Mouse (Mus musculus): ENCODE data around the gene Atp5d. TPM values are rescaled to one million over a fixed set of nuclear protein-coding genes. Genes with fewer than 3 reads are reported as not detected.

Atp5d gene
- total RNA-seq, 2 experiments from 2014 or later: 966 to 1,003 TPM

DNA sequence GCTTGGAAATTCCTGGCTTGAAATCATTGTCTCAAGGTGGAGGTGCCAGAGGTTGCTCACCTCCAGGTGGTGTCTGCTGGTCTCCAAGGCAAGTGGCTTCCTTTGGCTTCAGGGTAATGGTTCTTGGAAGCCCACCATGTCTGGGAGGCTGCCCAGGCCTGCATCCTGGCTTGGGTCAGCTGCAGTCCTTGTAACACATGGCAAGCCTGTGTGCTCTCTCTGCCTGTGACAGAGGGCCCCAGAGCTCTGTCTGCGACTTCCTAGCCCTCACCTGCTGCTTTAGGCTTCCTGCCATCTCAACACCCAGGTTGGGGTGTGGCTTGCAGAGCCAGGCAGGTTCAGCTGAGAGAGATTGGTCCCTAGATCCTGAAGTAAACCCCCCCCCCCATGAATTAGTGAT, 20.7 kb upstream of the Atp5d start:
- no peak for DNase-seq

- DNase-seq: no peak
Observed at GRCm38 (mm10) chr10:80118552-80118951, 19.9 kb upstream of the Atp5d start.

DNA sequence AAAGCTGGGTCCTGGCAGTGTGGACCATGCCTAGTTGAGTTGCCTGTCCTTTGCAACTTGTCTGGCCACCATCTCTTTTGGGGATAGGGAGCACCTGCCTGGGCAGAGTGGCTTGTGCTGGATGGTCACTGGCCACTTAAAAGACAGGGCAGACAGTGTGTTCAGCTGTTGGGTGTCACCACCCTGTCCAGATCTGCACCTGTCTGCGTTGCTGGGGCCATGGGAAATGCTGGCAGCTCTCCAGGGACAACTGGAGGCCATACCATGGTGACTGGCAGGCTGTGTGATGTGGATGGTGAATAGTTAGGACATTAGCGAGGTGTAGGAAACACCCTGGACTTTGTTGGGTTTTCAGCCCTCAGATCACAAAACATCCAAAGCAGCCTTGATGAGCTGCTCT, 18.3 kb upstream of the Atp5d start:
- DNase-seq: no peak

- DNase-seq: no peak
Observed at GRCm38 (mm10) chr10:80121639-80122038, 16.8 kb upstream of the Atp5d start.

DNA sequence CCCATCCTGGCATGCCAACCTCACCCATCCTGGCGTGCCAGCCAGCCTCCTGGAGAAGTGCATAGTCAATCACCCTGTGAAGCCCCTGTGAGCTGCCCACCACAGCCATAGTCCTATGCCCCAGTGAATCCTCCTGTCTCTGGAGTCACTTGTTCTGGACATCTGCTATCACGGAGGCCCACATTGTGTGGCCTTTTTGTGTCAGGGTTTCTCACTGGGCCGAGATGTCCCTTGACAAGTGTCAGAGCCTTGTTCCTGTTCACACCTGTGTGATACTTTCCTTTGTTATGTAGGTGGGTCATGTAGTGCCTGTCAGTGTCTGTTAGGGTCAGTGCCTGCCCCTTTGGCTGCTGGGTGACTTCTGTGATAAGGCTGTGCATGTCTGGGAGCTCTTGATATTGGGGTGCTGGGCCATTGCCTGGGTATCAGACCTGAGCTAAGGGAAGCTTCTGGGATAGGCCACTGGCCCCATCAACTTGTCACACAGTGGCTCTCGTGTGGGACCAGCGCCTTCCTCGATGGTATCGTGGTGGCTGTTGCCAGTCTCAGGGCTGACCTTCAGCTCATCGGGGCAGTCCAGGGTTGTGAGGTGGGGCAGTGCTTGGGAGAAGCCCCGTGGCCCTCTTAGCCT, 14.4 kb upstream of the Atp5d start:
- DNase-seq: no peak

GRCm38 (mm10) chr10:80127920-80128319, 10.5 kb upstream of the Atp5d start:
- no peak for DNase-seq

- no peak for DNase-seq
Observed at GRCm38 (mm10) chr10:80129846-80130245, 8.6 kb upstream of the Atp5d start.

GRCm38 (mm10) chr10:80130403-80131031, 7.9 kb upstream of the Atp5d start:
- DNase-seq: no peak

GRCm38 (mm10) chr10:80131316-80131951, 7.0 kb upstream of the Atp5d start:
- no peak for DNase-seq

DNA sequence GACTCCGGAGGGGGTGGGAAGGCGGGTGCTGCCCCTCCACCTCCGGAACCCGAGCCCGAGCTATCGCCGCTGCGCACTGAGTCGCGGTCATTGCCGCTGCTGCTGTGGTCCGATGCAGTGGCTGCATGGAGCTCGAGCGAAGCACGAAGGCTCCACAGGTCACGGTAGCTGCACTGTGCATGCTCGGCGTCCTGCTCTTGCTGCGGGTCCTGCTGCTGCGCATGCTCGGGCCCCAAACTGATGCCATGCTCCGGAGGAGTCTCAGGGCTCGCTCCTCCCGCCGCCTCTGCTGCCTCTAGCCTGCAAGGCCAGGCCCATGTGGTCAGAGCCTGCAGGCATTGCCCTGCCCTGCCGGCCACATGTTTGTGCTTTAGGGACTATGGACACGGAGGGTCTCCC, 6.5 kb upstream of the Atp5d start:
- no peak for DNase-seq

DNA sequence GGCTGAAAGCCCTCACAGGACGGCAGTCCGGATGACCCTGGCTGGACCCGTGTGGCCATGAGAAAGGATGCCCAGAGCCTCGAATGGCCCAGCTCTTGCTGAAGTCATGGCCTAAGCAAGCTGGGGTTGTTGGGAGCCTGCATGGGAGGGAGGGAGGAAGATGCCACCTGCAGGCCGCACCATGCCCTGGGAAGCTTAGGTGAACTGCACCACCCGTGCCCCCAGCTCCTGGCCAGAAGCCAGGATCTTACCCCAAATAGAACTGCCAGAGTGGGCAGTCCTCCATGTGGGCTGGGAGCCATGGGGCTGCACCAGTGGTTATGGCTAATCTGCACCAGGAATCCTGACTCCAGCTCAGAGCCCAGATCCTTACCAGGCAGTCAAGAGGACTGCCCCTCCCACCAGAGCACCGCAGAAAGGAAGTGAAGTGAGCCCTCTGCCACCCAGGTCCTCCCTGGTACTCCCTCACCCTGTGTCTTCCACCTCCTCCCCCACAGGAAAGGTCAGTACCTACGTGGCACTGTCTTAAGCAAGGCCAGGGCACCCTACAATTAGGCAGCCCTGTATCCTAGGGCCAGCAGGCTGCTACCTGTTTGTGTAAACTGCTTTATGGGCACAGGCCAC, 5.1 kb upstream of the Atp5d start:
- DNase-seq: peak; percentile 83

GRCm38 (mm10) chr10:80134421-80134820, 4.0 kb upstream of the Atp5d start:
- DNase-seq: no peak

DNA sequence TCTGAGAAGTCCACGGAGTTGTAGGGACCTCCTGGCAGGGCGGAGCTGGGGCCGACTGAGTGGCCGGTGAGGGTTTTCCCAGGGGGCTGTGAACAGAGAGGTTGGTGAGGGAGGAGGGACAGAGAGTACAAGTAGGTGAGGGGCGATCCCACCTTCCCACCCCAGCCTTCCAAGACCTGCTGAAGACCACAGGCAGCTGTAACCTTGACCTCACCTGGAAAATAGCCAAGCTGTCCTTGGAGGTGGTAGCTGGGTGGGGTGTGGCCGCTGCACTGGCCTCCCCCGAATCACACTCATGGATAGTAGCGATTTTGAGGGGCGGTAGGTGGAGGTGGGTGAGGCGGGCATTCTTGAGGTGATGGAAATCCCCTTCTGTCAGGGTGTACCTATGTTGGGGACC, 3.3 kb upstream of the Atp5d start:
- no peak for DNase-seq

- DNase-seq: no peak
Observed at GRCm38 (mm10) chr10:80135641-80136040, 2.8 kb upstream of the Atp5d start.

GRCm38 (mm10) chr10:80136179-80136951, 2.1 kb upstream of the Atp5d start:
- DNase-seq: no peak

- DNase-seq: no peak
Observed at GRCm38 (mm10) chr10:80136952-80137625, 1.3 kb upstream of the Atp5d start.

DNA sequence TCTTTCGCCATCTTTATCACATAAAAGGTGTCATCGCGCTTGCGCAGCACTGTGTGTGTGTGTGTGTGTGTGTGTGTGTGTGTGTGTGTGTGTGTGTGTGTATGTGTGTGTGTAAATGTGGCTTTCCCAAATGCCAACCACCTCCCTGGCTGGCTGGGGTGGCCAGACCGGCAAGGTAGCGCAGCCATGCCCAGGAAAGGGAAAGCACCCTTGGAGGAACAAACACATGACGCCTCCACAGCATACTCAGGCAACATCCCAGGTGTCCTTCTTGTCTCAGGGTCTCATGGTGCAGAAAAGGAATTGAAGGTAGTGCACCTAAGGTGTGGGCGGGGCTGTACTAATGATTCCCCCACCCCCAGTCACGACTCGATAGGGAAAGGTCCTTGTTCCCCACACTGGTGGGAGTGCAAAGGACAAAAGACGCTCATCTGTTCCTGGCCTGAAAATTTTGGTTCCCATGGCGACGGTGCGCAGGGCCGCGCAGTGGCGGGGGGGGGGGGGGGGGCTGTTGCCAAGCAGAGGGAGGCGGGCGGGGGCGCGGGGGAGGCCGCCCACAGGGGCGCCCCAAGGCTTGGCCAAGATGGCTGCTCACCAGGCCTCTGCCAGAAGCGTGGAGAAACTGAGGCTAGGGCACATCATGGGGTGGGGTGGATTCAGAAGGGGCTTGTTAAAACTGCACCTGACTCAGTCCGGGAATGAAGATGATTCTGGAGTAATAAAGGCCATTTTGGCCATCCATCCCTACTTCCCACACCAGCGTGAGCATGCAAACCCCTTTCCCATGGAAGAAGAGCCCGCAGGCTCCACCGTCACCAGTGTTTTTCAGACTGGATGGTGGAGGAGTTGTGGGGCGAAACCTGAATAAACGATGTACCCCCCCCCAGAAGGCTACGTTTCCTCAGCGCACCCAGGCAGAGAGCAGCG, 543 bp upstream of the Atp5d start:
- DNase-seq: no peak

- DNase-seq: no peak
Observed at GRCm38 (mm10) chr10:80139439-80139775, 975 bp downstream of the Atp5d start.

DNA sequence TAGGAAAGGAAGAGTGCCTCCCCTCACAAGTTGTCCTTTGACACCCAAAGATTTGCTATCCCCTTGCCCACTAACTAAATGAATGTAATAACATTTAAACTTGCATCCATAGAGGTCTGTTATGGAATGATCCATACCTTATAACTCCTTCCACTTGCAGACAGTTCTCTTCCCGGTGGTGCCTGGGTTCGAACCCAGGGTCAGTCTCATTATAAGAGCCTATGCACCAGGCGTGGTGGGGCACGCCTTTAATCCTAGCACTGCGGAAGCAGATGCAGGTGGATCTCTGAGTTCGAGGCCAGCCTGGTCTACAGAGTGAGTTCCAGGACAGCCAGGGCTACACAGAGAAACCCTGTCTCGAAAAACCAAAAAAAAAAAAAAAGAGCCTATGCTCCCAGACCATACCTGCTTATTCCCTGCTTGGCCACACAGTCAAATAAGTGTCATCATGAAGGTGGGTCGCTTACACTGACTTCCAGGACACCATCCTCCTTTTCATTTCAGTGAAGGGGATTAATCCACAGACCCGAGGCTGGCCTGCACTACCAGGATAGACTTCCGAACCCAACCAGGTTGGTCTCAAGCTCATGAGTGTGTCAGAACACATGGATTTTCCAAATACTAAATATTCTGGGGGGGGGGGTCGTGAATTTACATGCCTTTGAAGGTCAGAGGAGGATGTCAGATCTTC, 1.7 kb downstream of the Atp5d start:
- no peak for DNase-seq

- no peak for DNase-seq
Observed at GRCm38 (mm10) chr10:80140666-80141035, 2.2 kb downstream of the Atp5d start, which contains the start of gene Cbarp. TSS of gene Cbarp (minus strand) at chr10:80140835.

DNA sequence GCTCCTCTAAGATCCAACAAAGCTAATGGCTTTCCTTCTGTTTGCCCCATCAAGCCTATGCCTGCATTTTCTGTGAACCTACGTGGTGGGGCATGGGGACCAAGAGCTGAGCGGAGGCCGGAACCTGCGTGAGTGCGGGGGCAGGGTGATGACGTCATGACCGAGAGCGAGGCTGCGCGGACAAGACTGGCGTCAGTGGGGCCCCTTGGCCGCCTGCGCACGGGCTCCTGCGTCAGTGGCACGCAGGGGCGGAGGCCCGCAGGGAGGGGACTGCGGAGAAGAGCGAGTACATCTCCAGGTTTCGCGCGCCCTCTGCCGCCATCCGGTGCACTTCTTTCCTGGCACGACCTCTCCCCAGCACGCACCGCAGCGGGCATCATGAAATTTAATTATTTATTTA, 2.8 kb downstream of the Atp5d start:
- DNase-seq: peak; percentile 96

Measured in heart, postnatal 4 days (tissue).